Mouse (Mus musculus) heart, adult 8-10 months (tissue): ENCODE data around the gene Aftph. TPM values are rescaled to one million over a fixed set of nuclear protein-coding genes. Genes with fewer than 3 reads are reported as not detected.
"Not testable (repeated sequence)": the region's sequence is repeated elsewhere in the genome, so short reads cannot be mapped to it uniquely, and the experiment has no call there.

Experiments
- DNase-seq: peaks from one replicate; pipeline ENCODE4 v3.0.0; 2022; ENCODE audit warnings: low spot score
- total RNA-seq, 4 experiments: library from RNA; stranded (reverse); gene quantifications; 2 replicates each; pipeline ENCODE4 v1.2.4; 2022

Aftph gene
- 10 to 100 TPM; 19.9 to 25.2 (median 23.0) TPM for total RNA-seq

- DNase-seq = peak; percentile 96
Measured at GRCm38 (mm10) chr11:20741201-20742100, at the start of gene Aftph. Aftph (minus strand) TSS chr11:20741589.

DNA sequence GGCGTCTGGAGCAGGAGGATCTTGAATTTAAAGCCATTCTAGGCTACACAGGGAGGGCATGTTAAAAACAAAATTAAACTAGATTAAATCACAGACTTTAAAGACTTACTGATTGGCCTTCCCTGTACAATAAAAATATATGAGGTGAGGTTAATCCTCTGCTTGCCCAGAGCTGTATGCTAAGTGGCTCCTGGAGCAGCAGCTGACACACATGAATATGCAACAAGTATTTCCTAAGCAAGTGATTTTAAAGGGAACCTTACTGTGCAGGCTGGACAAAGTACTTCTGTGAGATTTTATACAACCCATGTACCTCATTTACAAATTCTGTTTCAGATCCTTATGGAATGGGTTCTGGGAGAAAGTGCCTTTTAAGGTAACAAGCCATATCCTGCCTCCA is 47.6 kb upstream of the Aftph start:
- DNase-seq = no peak

DNA sequence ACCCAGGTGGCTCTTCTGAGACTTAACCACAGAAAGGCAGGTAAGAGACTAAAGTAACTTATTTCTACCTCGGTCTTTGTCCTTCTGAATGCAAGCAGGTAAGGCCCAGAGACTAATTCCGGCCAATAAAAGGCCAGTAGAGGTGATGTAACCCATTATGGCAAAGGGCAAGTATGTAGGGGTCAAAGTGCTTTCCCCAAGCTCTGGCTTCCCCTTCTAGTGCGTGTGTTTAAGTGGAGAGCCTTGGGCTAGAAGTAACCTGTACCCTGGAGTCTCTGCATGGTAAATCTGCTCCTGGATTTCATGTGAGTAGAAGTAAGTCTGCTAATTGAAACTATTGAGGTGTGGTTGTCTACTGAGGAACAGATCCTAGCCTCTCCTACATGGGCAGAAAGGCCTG is 46.7 kb upstream of the Aftph start:
- no peak for DNase-seq

DNA sequence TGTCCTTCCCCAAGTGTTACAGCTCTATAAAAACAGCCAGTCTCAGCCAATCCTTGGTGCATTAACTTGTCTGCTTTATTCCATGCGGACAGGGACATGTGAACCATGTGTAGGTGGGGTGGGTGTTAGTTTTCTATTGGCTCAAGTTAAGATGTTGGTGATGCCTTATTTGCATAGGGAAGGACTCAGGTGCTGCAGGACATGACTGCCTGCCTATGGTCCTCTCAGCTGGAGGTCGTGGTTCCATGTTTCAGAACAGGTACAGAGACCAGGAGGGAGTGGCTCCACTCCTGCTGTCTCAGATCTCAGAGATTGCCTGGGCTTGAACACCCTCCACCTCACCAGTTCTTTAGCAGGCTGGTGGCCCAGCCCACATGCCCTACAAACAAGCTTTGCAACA is 44.8 kb upstream of the Aftph start:
- no peak for DNase-seq

DNA sequence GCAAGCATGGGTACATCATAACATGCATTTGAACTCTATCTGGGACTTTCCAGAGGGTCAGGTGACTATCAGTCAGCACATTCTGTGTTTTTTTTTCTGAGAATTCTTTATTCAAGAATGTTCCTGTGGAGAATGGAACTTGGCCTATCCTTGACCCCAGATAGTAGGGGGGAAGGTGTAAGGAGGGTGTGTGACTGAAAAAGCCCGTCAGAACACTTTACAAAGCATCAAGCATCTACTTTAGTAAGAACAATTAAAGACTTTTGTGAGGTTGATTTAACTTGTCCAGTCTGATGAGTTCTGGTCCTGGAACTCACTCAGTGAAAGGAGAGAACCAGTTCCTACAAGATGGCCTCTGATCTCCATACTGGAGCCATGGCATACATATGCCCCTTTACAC is 43.8 kb upstream of the Aftph start:
- DNase-seq = no peak

- no peak for DNase-seq
Measured at GRCm38 (mm10) chr11:20784776-20785175, 43.4 kb upstream of the Aftph start.

DNA sequence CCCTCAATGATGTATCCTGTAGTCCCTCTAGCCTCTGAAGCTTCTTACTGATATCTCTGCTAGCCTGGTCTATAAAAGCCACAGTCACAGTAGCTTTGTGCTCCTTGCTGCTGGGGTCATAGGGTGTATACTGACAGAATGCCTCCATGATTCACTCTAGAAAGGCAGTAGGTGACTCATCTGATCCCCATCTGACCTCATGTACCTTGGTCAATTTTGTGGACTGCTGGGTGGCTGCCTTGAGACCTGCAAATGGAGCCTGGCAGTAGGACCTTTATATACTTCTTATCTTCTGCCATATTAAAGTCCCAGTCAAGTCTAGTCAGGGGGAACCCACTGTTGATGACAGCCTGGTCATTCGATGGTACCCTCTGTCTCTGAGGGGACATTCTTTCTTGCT is 42.1 kb upstream of the Aftph start:
- DNase-seq = no peak

DNA sequence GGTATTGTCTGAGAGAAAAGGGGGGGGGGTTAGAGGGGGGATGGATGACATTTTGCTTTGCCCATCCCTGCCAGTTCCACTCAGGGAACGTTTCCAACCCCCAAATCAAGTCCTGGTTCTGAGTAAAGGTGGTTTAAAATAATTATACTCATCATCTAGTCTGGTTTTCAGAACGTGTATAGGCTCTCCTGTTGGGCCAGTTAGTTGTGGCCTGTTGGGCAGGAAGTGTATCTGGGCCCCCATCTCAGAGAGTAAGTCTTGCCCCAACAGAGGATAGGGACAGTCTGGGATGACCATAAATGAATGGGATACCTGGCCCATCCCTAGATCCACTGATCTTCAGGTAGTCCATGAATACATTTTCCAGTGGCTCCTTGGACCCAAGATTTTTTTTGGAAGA is 41.2 kb upstream of the Aftph start:
- no peak for DNase-seq

GRCm38 (mm10) chr11:20780312-20780711 is 38.9 kb upstream of the Aftph start:
- no peak for DNase-seq

DNA sequence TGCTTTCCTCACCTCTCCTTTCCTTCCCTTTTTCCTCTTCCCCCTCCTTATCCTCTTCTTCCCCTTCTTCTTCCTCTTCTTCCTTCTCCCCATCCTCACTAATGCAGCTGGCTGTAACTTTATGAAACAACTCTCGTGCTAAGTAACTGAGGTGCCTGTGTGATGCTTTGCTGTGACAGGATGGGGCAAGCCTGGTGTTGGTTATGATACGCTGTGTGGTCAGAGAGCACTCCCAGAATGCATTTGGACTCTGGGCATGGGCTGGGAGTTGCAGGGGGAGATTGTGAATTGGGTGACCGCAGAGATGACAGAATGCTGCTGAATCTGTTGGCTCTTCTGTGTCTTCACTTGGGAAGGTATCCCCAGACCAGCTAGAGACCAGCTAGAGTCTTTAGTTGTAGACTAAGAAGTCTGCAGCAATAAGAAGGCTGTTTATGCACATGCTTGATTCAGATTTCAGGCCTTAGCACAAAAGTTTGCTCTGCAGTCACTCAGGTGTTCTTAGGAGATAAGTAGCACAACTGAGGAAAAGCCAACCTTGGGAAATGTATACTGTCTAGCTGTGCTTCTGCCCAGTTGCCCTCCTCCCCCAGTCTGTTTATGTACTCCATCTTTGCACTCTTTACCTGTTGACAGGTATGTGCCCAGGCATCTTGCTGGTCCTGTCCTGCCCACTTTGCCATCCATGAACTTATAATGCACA is 37.6 kb upstream of the Aftph start:
- DNase-seq = no peak

DNA sequence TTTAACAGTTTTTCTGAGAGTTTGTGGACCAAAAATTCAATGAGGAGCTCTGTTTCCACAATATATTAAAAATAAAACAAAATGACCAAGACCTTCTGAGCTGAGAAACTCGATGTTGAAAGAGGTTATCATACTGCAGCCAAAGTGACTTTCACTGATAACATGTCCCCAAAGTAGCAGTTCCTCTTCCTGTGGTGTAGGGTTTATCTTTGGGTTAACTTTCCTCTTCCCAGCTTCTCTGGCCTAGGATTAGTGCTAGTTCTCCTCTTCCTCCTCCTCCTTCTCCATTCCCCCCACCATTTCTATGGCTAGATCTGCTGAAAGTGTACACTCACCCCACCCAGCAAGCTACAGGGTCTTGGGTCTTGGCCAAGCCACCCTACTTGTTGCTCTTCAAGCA is 36.9 kb upstream of the Aftph start:
- DNase-seq = no peak

DNA sequence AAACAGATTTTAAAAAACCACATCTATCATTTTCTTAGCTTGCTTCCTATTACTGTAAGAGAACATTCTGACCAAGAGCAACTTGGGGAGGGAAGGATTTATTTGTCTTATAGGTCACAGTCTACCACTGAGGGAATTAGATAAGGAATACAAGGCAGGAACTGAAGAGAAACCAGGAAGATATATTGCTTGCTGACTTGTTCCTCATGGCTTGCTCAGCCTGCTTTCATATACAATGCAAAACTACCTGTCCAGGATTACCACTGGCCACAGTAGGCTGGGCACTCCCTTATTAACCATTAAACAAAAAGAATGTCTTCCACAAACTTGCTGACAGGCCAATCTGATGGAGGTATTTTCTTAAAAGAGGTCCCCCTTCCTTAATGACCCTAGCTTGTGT is 35.3 kb upstream of the Aftph start:
- no peak for DNase-seq

GRCm38 (mm10) chr11:20772642-20773041 is 31.3 kb upstream of the Aftph start:
- DNase-seq = no peak

DNA sequence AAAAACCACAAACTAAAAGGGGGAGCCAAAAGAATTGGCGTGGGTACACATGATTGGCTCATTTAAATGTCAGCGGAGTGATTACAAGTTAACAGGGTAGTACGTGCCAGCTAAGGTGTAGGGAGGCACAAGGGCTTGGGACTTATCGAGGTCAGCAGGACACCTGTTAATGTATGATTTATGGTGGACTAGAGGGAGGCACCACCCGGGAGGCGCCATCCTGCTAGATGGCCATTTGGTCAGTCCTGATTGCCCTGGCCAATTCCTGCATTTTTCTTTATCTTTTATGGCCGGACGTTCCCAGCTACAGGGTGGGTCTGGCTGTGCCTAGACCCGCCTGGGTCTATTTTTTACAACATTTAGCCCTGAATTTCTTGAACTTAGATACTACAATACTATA is 30.4 kb upstream of the Aftph start:
- DNase-seq = not testable (repeated sequence)

DNA sequence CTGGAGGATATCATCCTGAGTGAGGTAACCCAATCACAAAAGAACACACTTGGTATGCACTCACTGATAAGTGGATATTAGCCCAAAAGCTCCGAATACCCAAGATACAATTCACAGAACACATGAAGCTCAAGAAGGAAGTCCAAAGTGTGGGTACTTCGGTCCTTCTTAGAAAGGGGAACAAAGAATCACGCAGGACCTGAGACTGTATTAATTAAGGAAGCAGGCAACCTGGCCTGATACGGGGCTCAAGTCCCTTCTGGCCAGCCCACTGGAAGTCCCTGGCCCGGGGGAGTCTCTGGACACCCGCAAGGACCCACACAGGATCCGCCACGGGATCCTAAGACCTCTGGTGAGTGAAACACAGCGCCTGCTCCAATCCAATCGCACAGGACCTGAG is 20.6 kb upstream of the Aftph start:
- DNase-seq = not testable (repeated sequence)

DNA sequence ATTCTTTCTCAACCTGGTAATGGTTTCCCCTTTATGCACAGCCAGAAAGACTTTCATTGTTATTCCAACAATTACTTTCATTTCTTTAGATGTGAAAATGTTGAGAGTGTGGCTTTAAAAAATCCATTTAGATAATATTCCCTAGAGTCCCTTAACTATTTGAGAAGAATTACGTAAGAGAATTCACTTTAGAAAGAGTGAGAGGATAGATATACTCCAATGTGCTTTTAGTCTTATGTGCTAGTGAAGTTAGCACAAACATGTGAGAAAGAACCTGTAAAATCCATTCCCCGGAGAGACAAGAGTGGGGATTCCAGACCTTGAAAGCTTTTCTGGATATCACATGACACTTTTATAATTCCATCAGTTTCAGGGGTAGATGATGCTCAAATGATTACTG is 9.2 kb upstream of the Aftph start:
- DNase-seq = no peak

- DNase-seq = no peak
Measured at GRCm38 (mm10) chr11:20743353-20743752, 2.0 kb upstream of the Aftph start.

DNA sequence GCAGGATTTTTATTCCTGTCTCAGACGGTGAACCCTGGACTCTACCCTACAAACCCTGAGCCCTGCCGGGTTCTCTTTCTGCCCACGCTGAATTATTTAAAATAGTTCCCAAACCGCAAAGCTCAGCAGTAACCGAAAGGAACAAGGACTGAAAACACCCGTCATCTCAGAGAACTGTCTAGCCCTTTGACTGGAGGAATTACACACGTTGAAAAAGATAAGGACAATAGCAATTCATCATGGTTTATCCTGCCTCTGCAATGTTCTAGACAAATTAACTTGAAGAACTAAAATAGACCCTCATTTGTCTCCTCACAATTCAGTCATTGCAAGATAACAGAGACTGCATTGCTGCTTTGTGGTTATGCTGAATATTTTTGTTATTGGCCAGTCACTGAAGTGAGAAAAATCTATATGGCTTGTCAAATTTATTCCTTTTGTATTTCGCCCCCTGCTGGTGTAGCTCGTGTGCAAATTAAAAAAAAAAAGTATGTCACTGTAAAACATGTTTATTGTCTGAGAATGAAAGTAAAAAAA is 1.0 kb upstream of the Aftph start:
- peak; percentile 77 for DNase-seq

DNA sequence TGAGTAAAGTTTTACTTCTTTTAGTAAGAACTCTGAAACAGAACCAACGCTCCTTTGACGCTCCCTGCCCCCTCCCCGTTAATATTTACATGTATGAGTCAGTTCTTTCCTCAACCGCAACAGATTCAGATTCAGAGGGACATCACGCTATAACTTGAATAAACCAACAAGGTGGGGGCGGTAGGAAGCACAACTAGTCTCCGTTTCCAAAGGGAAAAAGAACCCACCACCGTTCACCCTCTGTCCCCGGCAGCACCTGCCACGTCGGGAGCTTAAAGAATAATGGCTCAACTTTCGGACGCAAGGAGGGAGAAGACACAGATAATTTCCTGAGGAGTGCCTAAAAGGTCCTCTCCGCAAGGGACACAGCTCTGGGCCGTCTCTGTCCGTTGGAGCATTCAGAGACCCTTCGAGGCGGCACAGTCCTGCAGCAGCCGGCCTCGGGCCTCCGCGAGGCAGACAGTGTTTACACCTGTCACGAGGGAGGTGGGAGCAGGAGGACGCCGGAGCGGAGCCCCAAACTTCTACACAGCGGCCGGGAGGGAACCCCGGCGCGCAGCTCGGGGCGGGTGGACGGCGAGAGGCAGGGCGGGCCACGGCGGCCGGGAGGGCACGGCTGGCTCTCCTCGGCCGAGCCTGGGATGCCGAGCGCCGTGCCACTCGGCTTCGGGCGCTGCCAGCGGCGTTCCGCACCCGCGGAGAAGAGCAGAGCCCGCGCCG is 748 bp downstream of the Aftph start:
- peak; percentile 13 for DNase-seq

GRCm38 (mm10) chr11:20734066-20734465 is 7.3 kb downstream of the Aftph start:
- DNase-seq = no peak

DNA sequence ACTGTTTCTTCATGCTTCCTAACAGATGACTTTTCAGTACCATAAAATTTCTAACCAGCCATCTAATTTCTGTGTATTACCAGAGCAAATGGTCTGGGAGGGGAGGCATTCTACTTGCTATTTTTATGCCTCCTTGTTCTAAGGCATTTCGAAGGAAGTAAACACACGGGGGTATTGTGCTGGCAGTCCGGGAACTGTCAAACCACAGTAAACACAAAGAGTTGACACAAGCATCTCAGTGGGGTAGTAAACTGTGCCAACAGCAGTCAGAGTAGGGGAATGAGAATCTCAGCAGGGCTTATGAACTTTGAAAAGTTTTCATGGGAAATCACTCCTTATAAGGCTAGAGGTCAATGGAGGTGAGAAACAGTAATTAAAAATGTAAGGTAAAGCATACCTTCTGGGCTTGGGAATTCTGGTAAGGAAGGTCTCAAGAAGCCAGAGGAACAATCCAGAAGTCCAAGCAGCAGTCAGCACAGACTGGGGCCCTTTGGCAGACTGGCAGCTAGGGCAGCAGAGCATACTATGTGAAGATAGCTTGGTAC is 7.8 kb downstream of the Aftph start:
- DNase-seq = peak; percentile 18

GRCm38 (mm10) chr11:20729403-20729802 is 12.0 kb downstream of the Aftph start:
- no peak for DNase-seq
